25 mouse cellular contexts compared by ENCODE assay signal in the genomic region with DNA sequence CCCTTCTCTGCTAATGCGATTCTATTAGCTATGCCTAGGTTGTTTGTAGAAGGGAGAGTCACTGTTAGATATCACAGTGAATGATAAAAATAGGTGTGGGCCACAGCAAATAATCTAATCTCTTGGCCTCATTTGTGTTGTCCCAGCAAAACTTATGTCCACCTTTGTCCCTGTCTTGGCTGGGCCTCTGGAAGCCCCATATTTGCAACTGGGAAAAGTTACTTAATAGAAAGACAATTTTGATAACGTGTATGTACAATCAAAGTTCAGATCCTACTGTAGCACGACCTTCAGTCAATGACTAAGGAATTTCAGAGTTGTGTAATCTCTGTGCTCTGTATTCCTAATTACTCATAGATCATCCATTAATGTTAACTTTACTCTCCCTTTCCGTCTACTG. TPM values are rescaled to one million over a fixed set of nuclear protein-coding genes. Genes with fewer than 3 reads are reported as not detected.
A peak's percentile ranks its signal among the peaks of the same experiment; 100 is the strongest.
DNase-seq lines count a peak whose midpoint lies in the region; ATAC-seq and TF ChIP-seq lines count a peak whose summit lies in the region.
"Had no signal": no experiment of that assay in that cellular context is flagged by ENCODE, and none has a peak within 500 bp of the region (broad histone marks: within the 10 kb centered on the region; RNA-seq: fewer than 3 reads in every experiment).

No protein-coding gene starts in this region.

- H3K27me3 ChIP-seq in kidney, adult 2 months (replicated peaks; ENCODE audit: control insufficient read depth, insufficient read depth, low read length) = no peaks in the 10 kb centered on the region
- no peaks in the 10 kb centered on the region for H3K27me3 ChIP-seq in liver, embryonic 15.5 days
- H3K27me3 ChIP-seq in liver, postnatal 0 days (ENCODE audit: insufficient read depth, low read length) = no peaks in the 10 kb centered on the region
- no peaks in the 10 kb centered on the region for H3K27me3 ChIP-seq in intestine, postnatal 0 days (replicated peaks; ENCODE audit: control insufficient read depth, insufficient read depth, low read length)
- H3K27me3 ChIP-seq in stomach, embryonic 16.5 days (ENCODE audit: control insufficient read depth, insufficient read depth, low read length) = no peaks in the 10 kb centered on the region
- H3K27me3 ChIP-seq: embryonic facial prominence, embryonic 12.5 days; forebrain, embryonic 15.5 days; heart, embryonic 15.5 days had no signal

- no peak for TF ChIP-seq EP300 in liver, postnatal 0 days (IDR thresholded peaks at IDR 0.05; ENCODE audit: low read depth)

- 40% methylated on average over 4 of the region's 4 CpGs for WGBS in kidney, adult 2 months
- WGBS in liver, embryonic 15.5 days (ENCODE audit: insufficient replicate concordance) = 45% methylated on average over 4 of the region's 4 CpGs
- WGBS in liver, postnatal 0 days (ENCODE audit: insufficient replicate concordance) = 52% methylated on average over 4 of the region's 4 CpGs
- WGBS in intestine, postnatal 0 days = 31% methylated on average over 4 of the region's 4 CpGs
- WGBS in stomach, embryonic 16.5 days = 47% methylated on average over 4 of the region's 4 CpGs

- H3K4me2 ChIP-seq in liver, embryonic 15.5 days = no peak overlapping the region
- H3K4me2 ChIP-seq in liver, postnatal 0 days (ENCODE audit: low read depth, low read length) = no peak overlapping the region
- no peak overlapping the region for H3K4me2 ChIP-seq in intestine, postnatal 0 days (replicated peaks; ENCODE audit: low read depth)
- no peak overlapping the region for H3K4me2 ChIP-seq in stomach, embryonic 16.5 days (ENCODE audit: low read depth, low read length)
- H3K4me2 ChIP-seq: embryonic facial prominence, embryonic 12.5 days; forebrain, embryonic 15.5 days; heart, embryonic 15.5 days had no signal

- no peaks in the 10 kb centered on the region for H3K9me3 ChIP-seq in liver, embryonic 15.5 days (replicated peaks)
- H3K9me3 ChIP-seq in liver, postnatal 0 days (ENCODE audit: low read length) = no peaks in the 10 kb centered on the region
- H3K9me3 ChIP-seq in intestine, postnatal 0 days (ENCODE audit: control insufficient read depth) = no peaks in the 10 kb centered on the region
- no peaks in the 10 kb centered on the region; the same call in 1 of the 2 replicates for H3K9me3 ChIP-seq in stomach, embryonic 16.5 days (replicated peaks; ENCODE audit: control insufficient read depth, low read length)
- H3K9me3 ChIP-seq: embryonic facial prominence, embryonic 12.5 days; forebrain, embryonic 15.5 days; heart, embryonic 10.5 days; heart, embryonic 15.5 days had no signal

- no peaks in the 10 kb centered on the region for H3K36me3 ChIP-seq in kidney, adult 2 months (ENCODE audit: control insufficient read depth, insufficient read depth, low read length)
- H3K36me3 ChIP-seq in liver, embryonic 15.5 days (replicated peaks) = no peaks in the 10 kb centered on the region
- H3K36me3 ChIP-seq in liver, postnatal 0 days (replicated peaks; ENCODE audit: insufficient read depth, low read length) = no peaks in the 10 kb centered on the region
- no peaks in the 10 kb centered on the region for H3K36me3 ChIP-seq in intestine, postnatal 0 days (ENCODE audit: control insufficient read depth, insufficient read depth)
- H3K36me3 ChIP-seq in stomach, embryonic 16.5 days (ENCODE audit: control insufficient read depth, insufficient read depth, low read length) = no peaks in the 10 kb centered on the region
- H3K36me3 ChIP-seq: embryonic facial prominence, embryonic 12.5 days; forebrain, embryonic 15.5 days; heart, embryonic 10.5 days; heart, embryonic 15.5 days; hindbrain, embryonic 10.5 days had no signal

- no peak overlapping the region for H3K27ac ChIP-seq in kidney, adult 2 months (ENCODE audit: insufficient read depth, low read depth, low read length)
- H3K27ac ChIP-seq in liver, embryonic 15.5 days (replicated peaks) = no peak overlapping the region
- no peak overlapping the region for H3K27ac ChIP-seq in liver, postnatal 0 days (ENCODE audit: low read depth)
- no peak overlapping the region; the same call in 1 of the 2 replicates for H3K27ac ChIP-seq in intestine, postnatal 0 days (ENCODE audit: low read depth, low read length)
- H3K27ac ChIP-seq in stomach, embryonic 16.5 days (ENCODE audit: low read length) = peak overlapping the region; percentile 68
- H3K27ac ChIP-seq: embryonic facial prominence, embryonic 12.5 days; forebrain, embryonic 15.5 days; heart, embryonic 10.5 days; heart, embryonic 15.5 days; hindbrain, embryonic 10.5 days had no signal

- no peaks in the 10 kb centered on the region; the same call in 1 of the 2 replicates for H3K4me1 ChIP-seq in kidney, adult 2 months (ENCODE audit: control insufficient read depth, insufficient read depth, low read length)
- peaks cover 7% of the 10 kb centered on the region; the same call in 1 of the 2 replicates for H3K4me1 ChIP-seq in liver, embryonic 15.5 days (replicated peaks)
- 0 out of 2 replicates have a peak, but pooled peaks cover 5% of the 10 kb centered on the region for H3K4me1 ChIP-seq in liver, postnatal 0 days (ENCODE audit: insufficient read depth)
- peaks cover 7% of the 10 kb centered on the region for H3K4me1 ChIP-seq in intestine, postnatal 0 days (replicated peaks; ENCODE audit: control insufficient read depth, insufficient read depth, low read length)
- peaks cover 6% of the 10 kb centered on the region for H3K4me1 ChIP-seq in stomach, embryonic 16.5 days (ENCODE audit: control insufficient read depth, insufficient read depth, low read length)
- H3K4me1 ChIP-seq: embryonic facial prominence, embryonic 12.5 days; forebrain, embryonic 15.5 days; hindbrain, embryonic 10.5 days had no signal

- no peak overlapping the region for H3K4me3 ChIP-seq in kidney, adult 2 months (ENCODE audit: insufficient read depth, low read depth, low read length)
- H3K4me3 ChIP-seq in liver, embryonic 15.5 days (replicated peaks) = no peak overlapping the region
- no peak overlapping the region for H3K4me3 ChIP-seq in liver, postnatal 0 days (ENCODE audit: low read depth, low read length)
- H3K4me3 ChIP-seq in intestine, postnatal 0 days (ENCODE audit: low read depth, low read length) = no peak overlapping the region
- H3K4me3 ChIP-seq in stomach, embryonic 16.5 days (replicated peaks; ENCODE audit: low read length) = no peak overlapping the region
- H3K4me3 ChIP-seq: embryonic facial prominence, embryonic 12.5 days; forebrain, embryonic 15.5 days; heart, embryonic 10.5 days; heart, embryonic 15.5 days; hindbrain, embryonic 10.5 days had no signal

- TF ChIP-seq POLR2A in kidney, adult 2 months (IDR thresholded peaks at IDR 0.05; ENCODE audit: low read depth, low read length) = no peak

- 0 out of 2 replicates have a peak, but pooled peaks have one; percentile 49 for ATAC-seq in liver, embryonic 15.5 days (ENCODE audit: insufficient read depth)
- ATAC-seq in liver, postnatal 0 days = no peak
- peak; percentile 90 for ATAC-seq in intestine, postnatal 0 days
- ATAC-seq in stomach, embryonic 16.5 days (ENCODE audit: insufficient read depth, low FRiP score) = peak; percentile 78
- no peak for ATAC-seq in activated CD4-positive, CD25-positive, alpha-beta regulatory T cell, adult 4 months
- ATAC-seq in megakaryocyte progenitor cell, adult 5-6 weeks (replicated peaks; ENCODE audit: poor library complexity) = no peak
- ATAC-seq: forebrain, embryonic 15.5 days had no signal

- peak; percentile 55 for DNase-seq in kidney, adult 2 months
- no peak for DNase-seq in kidney, postnatal 14 days
- no peak for DNase-seq in liver, postnatal 0 days
- DNase-seq: adrenal gland, postnatal 10 days; cerebellum, adult 11-12 months; cerebellum, adult 9-10 months; cerebellum, postnatal 25 days; gastrocnemius, postnatal 10 days; heart, adult 18-20 months; heart, postnatal 14 days had no signal

- TF ChIP-seq CTCF in kidney, adult 2 months (conservative IDR thresholded peaks at IDR 0.05; ENCODE audit: insufficient read depth, insufficient read length, low read depth, low read length) = no peak
- no peak for TF ChIP-seq CTCF in liver, postnatal 0 days (IDR thresholded peaks at IDR 0.05; ENCODE audit: low read depth)
- no peak for TF ChIP-seq CTCF in intestine, postnatal 0 days (IDR thresholded peaks at IDR 0.05; ENCODE audit: low read depth)

- no peak overlapping the region for H3K9ac ChIP-seq in liver, embryonic 15.5 days
- no peak overlapping the region for H3K9ac ChIP-seq in liver, postnatal 0 days (replicated peaks)
- H3K9ac ChIP-seq in intestine, postnatal 0 days (ENCODE audit: low read depth, low read length) = no peak overlapping the region
- H3K9ac ChIP-seq in stomach, embryonic 16.5 days (ENCODE audit: low read length) = no peak overlapping the region
- H3K9ac ChIP-seq: embryonic facial prominence, embryonic 12.5 days; forebrain, embryonic 15.5 days; heart, embryonic 15.5 days had no signal

RNA-seq across cellular contexts. Expression of a gene that starts 13.4 kb away (rescaled TPM):
- 1.6 and 1.9 TPM in 2 replicates for polyA plus RNA-seq in kidney, adult 2 months (2012; rRNA removed)
- polyA plus RNA-seq in liver, embryonic 15.5 days (2015; fragmentation: Nextera tagmentation; extraction: Ambion mirVana) = not detected in 2 replicates
- 0.39 TPM in 1 of 2 replicates, not detected in the other for polyA plus RNA-seq in liver, postnatal 0 days (2015; fragmentation: Nextera tagmentation; extraction: Ambion mirVana)
- polyA plus RNA-seq in intestine, postnatal 0 days (2015; fragmentation: Nextera tagmentation; extraction: Ambion mirVana) = 94.0 and 129 TPM in 2 replicates
- polyA plus RNA-seq in stomach, embryonic 16.5 days (2015; fragmentation: Nextera tagmentation; extraction: Ambion mirVana) = 109 and 152 TPM in 2 replicates
- not detected for polyA plus RNA-seq in activated CD4-positive, CD25-positive, alpha-beta regulatory T cell, adult 4 months (2017; shearing (Covaris generic))
- not detected in 2 replicates for total RNA-seq in megakaryocyte progenitor cell, adult 5-6 weeks (2015)
- not detected in 2 replicates for total RNA-seq in megakaryocyte progenitor cell, adult 5-6 weeks (2017)
- total RNA-seq: ES-E14; gastrocnemius, postnatal 10 days; gastrocnemius, postnatal 4 days had no signal
- polyA plus RNA-seq: cortical plate, adult 2 months; embryonic facial prominence, embryonic 12.5 days; forebrain, embryonic 11.5 days; forebrain, embryonic 15.5 days; frontal cortex, adult 2 months; heart, embryonic 10.5 days; heart, embryonic 15.5 days; hindbrain, embryonic 10.5 days had no signal

RNA-seq across cellular contexts. Expression of a gene that starts 34.5 kb away (rescaled TPM):
- 120 and 154 TPM in 2 replicates for polyA plus RNA-seq in kidney, adult 2 months (2012; rRNA removed)
- polyA plus RNA-seq in liver, embryonic 15.5 days (2015; fragmentation: Nextera tagmentation; extraction: Ambion mirVana) = 36.2 and 38.3 TPM in 2 replicates
- 19.9 and 25.5 TPM in 2 replicates for polyA plus RNA-seq in liver, postnatal 0 days (2015; fragmentation: Nextera tagmentation; extraction: Ambion mirVana)
- 23.3 and 36.2 TPM in 2 replicates for polyA plus RNA-seq in intestine, postnatal 0 days (2015; fragmentation: Nextera tagmentation; extraction: Ambion mirVana)
- polyA plus RNA-seq in stomach, embryonic 16.5 days (2015; fragmentation: Nextera tagmentation; extraction: Ambion mirVana) = 784 and 968 TPM in 2 replicates
- 10 to 100 TPM; 22.3 to 23.5 TPM for polyA plus RNA-seq in activated CD4-positive, CD25-positive, alpha-beta regulatory T cell, adult 4 months (2017; shearing (Covaris generic))
- total RNA-seq in megakaryocyte progenitor cell, adult 5-6 weeks (2015) = 1.5 and 2.9 TPM in 2 replicates
- total RNA-seq in megakaryocyte progenitor cell, adult 5-6 weeks (2017) = 2.6 and 4.9 TPM in 2 replicates

RNA-seq across cellular contexts. Expression of a gene that starts 39.9 kb away (rescaled TPM):
- 0.67 and 0.80 TPM in 2 replicates for polyA plus RNA-seq in kidney, adult 2 months (2012; rRNA removed)
- 0.26 and 0.36 TPM in 2 replicates for polyA plus RNA-seq in liver, embryonic 15.5 days (2015; fragmentation: Nextera tagmentation; extraction: Ambion mirVana)
- 0.13 TPM in 1 of 2 replicates, not detected in the other for polyA plus RNA-seq in liver, postnatal 0 days (2015; fragmentation: Nextera tagmentation; extraction: Ambion mirVana)
- 66.1 and 82.0 TPM in 2 replicates for polyA plus RNA-seq in intestine, postnatal 0 days (2015; fragmentation: Nextera tagmentation; extraction: Ambion mirVana)
- polyA plus RNA-seq in stomach, embryonic 16.5 days (2015; fragmentation: Nextera tagmentation; extraction: Ambion mirVana) = 87.2 and 133 TPM in 2 replicates
- not detected for polyA plus RNA-seq in activated CD4-positive, CD25-positive, alpha-beta regulatory T cell, adult 4 months (2017; shearing (Covaris generic))
- total RNA-seq in megakaryocyte progenitor cell, adult 5-6 weeks (2015) = not detected in 2 replicates
- total RNA-seq in megakaryocyte progenitor cell, adult 5-6 weeks (2017) = not detected in 2 replicates
- total RNA-seq: adrenal gland, postnatal 10 days; ES-E14; gastrocnemius, postnatal 10 days; gastrocnemius, postnatal 4 days; heart, postnatal 14 days had no signal
- polyA plus RNA-seq: cortical plate, adult 2 months; forebrain, embryonic 11.5 days; forebrain, embryonic 15.5 days; frontal cortex, adult 2 months; heart, embryonic 10.5 days; heart, embryonic 15.5 days; hindbrain, embryonic 10.5 days had no signal

Comparison
In these comparisons a context has a peak if more than half of its experiments do, and no peak if none do; other contexts are left out.
1. ATAC-seq: peak in liver, embryonic 15.5 days (single experiment), intestine, postnatal 0 days (single experiment) and stomach, embryonic 16.5 days (single experiment); none in liver, postnatal 0 days (single experiment), activated CD4-positive, CD25-positive, alpha-beta regulatory T cell, adult 4 months (single experiment) and megakaryocyte progenitor cell, adult 5-6 weeks (single experiment).
2. RNA of a gene that starts 13.4 kb away (polyA plus RNA-seq): 109 to 152 TPM in stomach, embryonic 16.5 days and 94.0 to 129 TPM in intestine, postnatal 0 days; 1.6 to 1.9 TPM in kidney, adult 2 months, not detected in liver, embryonic 15.5 days, 0.39 TPM in liver, postnatal 0 days and not detected in activated CD4-positive, CD25-positive, alpha-beta regulatory T cell, adult 4 months; every median in the first group is over 10 times any median in the second.
3. RNA of a gene that starts 39.9 kb away (polyA plus RNA-seq): 87.2 to 133 TPM in stomach, embryonic 16.5 days and 66.1 to 82.0 TPM in intestine, postnatal 0 days; 0.67 to 0.80 TPM in kidney, adult 2 months, 0.26 to 0.36 TPM in liver, embryonic 15.5 days, 0.13 TPM in liver, postnatal 0 days and not detected in activated CD4-positive, CD25-positive, alpha-beta regulatory T cell, adult 4 months; every median in the first group is over 10 times any median in the second.